Mouse (Mus musculus) small intestine, adult 2 months (tissue): ENCODE data around the gene Arl15.

Experiments used
- CTCF ChIP-seq: fragments of 200-500 bp; IDR thresholded peaks from 2 replicates; pipeline ENCODE4 v1.5.1; 2012; ENCODE audit warnings: low read depth, mild to moderate bottlenecking, control low read depth, inconsistent platforms, low read length, moderate library complexity, mixed read lengths; ENCODE audit not compliant: insufficient replicate concordance, insufficient read length; ENCODE audit errors: extremely low read depth
- POLR2A ChIP-seq: fragments of 200-500 bp; IDR thresholded peaks from 2 replicates; pipeline ENCODE4 v1.6.1; 2012; ENCODE audit warnings: low read depth, mild to moderate bottlenecking, control low read depth, inconsistent platforms, low read length, moderate library complexity

- TF ChIP-seq CTCF (no peak), POLR2A (no peak)
These were observed 315.5 kb downstream of the Arl15 start for GRCm38 (mm10) chr13:114109845-114110244.
